Mouse (Mus musculus): Measurements from ENCODE around the gene Nlk.
"Not testable (repeated sequence)": the region's sequence is repeated elsewhere in the genome, so short reads cannot be mapped to it uniquely, and the experiment has no call there.

Nlk gene

DNA sequence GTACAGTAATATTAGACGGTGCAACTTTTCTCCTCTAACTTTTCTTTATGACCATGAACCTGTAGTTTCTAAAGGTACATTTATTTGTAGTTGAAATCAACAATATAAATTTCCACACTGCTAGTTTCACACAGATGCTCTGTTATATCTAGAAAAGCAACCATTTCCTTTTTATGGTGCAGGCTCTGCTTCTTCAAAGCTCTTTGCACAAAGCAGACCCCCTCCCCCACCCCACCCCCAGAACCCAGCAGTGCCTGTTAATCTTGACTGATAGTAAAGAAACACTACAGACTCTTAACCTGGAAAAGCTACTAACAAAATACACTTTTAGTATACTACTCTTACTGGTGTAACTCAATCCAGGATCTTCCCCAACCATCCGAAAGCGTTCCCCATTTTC, 6.6 kb downstream of the Nlk start:
- peak; percentile 52 for DNase-seq (ENCODE audit: low read depth)

DNA sequence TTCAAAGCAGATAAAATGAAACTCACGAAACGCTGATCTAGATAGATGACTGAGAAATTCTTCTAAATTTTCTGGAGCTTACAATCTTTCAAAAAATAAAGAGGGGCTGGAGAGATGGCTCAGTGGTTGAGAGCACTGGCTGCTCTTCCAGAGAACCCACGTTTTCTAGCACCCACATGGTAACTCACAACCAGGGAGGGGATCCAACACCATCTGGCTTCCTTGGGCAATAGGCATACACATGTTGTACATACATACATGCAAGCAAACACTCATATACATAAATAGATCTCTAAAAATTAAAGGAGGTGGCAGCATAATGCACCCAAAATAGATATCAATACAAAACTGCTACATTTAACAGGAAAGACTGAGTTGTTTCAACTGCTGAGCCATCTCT, 16.1 kb downstream of the Nlk start:
- DNase-seq (ENCODE audit: low read depth), result no peak

- DNase-seq (ENCODE audit: low read depth), result peak; percentile 40
Measured at GRCm38 (mm10) chr11:78678761-78679160, 18.4 kb downstream of the Nlk start.

GRCm38 (mm10) chr11:78668647-78669046, 28.5 kb downstream of the Nlk start:
- no peak for DNase-seq (ENCODE audit: low read depth)

DNA sequence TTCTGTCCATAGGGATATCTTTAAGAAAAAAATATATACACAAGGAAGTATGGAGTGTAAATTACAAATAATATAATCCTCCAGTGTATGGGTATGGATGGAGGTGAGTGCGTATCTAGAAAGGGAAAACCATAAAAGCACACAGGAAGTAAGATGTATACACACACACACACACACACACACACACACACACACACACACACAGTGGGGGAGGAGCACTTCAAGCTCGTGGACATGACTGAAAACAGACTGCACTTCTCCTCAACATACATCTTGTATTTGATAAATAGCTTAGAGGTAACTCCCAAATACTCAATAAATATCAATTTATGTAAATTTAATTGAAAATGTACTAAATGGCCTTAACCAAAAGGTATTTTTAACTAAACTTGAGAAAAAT, 32.3 kb downstream of the Nlk start:
- DNase-seq (ENCODE audit: low read depth), result no peak

DNA sequence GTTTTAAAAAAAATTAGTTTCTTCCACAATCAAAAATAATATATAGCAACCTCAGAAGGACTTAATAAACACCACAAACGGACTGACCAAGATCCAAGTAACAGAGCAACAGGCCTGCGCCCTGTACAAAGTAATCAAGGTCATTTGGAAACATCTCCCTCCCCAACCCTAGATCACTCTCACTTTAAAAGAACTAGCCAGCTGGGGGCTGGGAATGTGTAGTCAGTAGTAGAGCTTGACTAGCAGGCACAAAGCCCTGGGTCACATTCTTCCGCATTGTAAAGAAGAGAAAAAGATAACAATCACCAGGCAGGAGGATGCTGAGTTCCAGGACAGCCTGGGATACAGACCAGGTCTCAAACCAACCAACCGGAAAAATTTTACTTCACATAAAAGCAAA, 33.3 kb downstream of the Nlk start:
- no peak for DNase-seq (ENCODE audit: low read depth)

GRCm38 (mm10) chr11:78649143-78649542, 48.0 kb downstream of the Nlk start:
- no peak for DNase-seq (ENCODE audit: low read depth)

DNA sequence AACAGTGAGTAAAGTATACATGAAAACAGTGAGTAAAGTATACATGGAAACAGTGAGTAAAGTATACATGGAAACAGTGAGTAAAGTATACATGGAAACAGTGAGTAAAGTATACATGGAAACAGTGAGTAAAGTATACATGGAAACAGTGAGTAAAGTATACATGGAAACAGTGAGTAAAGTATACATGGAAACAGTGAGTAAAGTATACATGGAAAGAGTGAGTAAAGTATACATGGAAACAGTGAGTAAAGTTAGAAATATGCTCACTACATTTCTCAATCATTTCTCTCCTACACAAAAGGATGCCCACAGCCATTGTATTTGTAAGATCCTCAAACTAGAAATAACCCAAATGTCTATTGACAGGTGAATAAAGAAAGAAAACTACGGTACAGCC, 48.8 kb downstream of the Nlk start:
- DNase-seq (ENCODE audit: low read depth), result not testable (repeated sequence)

- no peak for DNase-seq (ENCODE audit: low read depth)
Measured at GRCm38 (mm10) chr11:78643746-78644145, 53.4 kb downstream of the Nlk start.

DNA sequence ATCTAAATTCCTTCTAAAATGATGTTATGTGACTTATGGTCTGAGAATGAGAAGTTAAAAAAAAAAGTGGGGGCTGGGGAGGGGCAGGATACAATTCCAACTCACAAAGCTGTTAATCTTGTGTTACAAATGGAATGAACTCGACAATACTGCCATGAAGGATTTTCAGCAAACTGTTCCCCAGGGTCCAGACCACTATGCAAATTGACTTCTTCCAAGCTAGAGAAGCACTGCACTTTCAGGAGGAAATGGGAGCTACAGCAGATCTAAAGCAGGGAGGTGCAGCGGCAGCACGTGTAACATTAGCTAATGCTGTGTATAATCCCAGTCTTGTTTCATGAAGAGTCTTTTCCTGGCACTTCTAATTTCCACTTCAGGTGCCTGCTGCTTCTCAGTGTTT, 55.0 kb downstream of the Nlk start:
- no peak for DNase-seq (ENCODE audit: low read depth)

GRCm38 (mm10) chr11:78641088-78641487, 56.1 kb downstream of the Nlk start:
- no peak for DNase-seq (ENCODE audit: low read depth)

DNA sequence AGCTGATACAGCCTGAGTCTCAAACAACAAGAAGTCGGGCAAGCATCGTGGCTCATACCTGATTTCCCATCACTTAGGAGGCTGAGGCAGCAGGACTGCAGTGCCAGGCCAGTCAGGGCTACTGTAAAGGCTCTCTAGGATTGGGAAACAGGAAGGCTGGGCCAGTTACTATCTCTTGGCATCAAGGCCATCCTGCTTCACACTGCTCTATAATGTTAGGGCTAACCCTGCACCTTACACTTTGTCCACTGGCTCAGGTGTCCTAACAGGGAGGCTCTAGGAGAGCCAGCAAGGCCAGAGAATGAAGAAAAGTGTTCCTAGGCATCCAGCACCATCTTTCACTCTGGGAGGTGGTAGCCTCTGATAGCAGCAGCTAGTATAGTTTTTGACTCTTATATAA, 64.4 kb downstream of the Nlk start:
- no peak for DNase-seq (ENCODE audit: low read depth)

DNA sequence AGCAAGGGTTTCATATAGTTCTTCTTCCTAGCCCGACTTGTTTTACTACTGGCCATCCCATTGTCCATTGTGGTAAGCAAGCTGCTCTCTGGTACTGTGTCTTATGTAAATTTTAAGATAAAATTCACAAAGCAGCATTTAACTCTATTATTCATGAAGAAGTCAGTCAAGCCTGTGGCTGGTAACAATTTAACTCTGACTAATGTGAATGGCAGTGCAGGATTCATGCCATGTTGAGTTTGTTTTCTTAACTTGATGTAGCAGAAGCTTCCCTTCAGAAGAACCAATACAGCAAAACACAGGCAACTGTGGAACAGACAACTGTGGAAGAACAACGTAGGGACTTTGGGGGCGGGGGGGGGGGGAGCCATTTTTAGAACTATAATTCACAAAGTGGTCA, 68.3 kb downstream of the Nlk start:
- no peak for DNase-seq (ENCODE audit: low read depth)

DNA sequence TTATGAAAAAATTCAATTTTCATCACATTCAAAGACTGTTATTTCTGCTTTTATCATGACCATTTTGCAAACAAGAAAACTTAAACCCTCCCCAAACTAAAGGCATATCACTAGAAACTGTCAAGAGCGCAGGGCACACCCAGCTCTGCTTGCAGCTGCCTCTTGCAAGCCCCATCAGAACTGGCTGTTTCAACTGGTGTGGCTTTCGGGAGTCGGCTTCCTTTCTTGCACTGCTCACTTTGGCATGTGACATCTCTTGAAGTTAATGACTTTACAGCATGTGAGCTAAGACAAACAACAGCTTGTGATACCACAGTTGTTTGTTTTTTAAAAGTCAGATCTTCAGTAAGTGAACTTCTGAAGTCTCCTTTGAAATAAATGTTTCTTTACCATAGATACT, 72.8 kb downstream of the Nlk start:
- peak; percentile 16 for DNase-seq (ENCODE audit: low read depth)

- DNase-seq (ENCODE audit: low read depth), result no peak
Measured at GRCm38 (mm10) chr11:78621926-78622325, 75.2 kb downstream of the Nlk start.

GRCm38 (mm10) chr11:78620179-78620578, 77.0 kb downstream of the Nlk start:
- DNase-seq (ENCODE audit: low read depth), result no peak

GRCm38 (mm10) chr11:78611273-78611672, 85.9 kb downstream of the Nlk start:
- no peak for DNase-seq (ENCODE audit: low read depth)

- DNase-seq (ENCODE audit: low read depth), result no peak
Measured at GRCm38 (mm10) chr11:78609657-78610056, 87.5 kb downstream of the Nlk start.

DNA sequence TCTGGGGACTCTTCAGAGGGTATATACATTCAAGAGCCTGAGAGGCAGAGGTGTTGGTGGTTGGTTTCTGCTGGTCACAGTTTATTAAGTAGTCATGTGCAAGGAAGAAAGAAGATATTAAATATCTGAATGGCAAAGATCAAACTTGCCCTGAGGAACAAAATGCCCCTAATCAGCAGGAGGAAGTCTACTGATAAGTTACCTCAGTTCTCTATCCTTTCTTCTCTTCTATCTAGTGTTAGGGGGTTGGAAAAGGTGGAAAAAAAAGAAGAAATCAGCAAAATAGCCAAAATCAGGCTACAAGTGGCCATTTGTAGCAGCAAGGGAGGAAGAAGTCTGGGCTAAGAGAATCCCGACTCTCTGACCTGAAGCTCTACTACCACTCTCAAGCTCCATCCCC, 92.3 kb downstream of the Nlk start:
- no peak for DNase-seq (ENCODE audit: low read depth)

- no peak for DNase-seq (ENCODE audit: low read depth)
Measured at GRCm38 (mm10) chr11:78602781-78603180, 94.4 kb downstream of the Nlk start.

GRCm38 (mm10) chr11:78600926-78601590, 96.1 kb downstream of the Nlk start:
- DNase-seq (ENCODE audit: low read depth), result peak; percentile 52

DNA sequence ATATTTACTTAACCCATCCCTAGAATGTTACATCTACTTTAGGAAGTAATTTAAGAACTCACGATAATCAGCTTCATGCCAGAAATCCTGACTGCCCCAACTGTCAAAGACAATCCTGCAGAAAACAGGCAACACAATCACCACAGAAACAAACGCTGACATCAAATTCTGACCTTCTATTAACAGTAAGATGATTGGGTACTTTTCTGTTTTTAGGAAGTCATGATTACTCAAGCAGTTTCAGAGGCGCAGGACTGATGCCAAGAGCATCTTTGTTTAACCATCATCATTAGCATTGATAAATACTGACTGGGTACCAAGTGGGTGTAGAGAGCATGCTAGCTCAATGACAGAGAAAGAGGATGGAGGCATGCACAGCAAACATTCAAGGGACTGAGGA, 96.7 kb downstream of the Nlk start:
- no peak for DNase-seq (ENCODE audit: low read depth)

DNA sequence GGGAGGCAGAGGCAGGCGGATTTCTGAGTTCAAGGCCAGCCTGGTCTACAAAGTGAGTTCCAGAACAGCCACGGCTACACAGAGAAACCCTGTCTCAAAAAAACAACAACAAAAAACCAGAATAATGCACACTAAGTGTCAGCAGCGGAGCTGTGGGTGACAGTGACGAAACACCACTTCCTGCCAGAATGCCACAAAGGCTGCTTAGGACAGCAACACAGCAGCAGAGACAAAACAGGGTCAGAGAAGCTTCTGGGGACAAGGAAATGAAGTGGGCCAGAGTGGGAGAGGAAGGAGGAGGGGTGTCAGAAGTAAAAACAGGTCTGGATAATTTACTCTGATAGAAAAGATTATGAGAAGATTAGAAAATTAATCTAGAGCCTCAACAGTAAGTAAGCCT, 97.1 kb downstream of the Nlk start:
- DNase-seq (ENCODE audit: low read depth), result peak; percentile 86

DNA sequence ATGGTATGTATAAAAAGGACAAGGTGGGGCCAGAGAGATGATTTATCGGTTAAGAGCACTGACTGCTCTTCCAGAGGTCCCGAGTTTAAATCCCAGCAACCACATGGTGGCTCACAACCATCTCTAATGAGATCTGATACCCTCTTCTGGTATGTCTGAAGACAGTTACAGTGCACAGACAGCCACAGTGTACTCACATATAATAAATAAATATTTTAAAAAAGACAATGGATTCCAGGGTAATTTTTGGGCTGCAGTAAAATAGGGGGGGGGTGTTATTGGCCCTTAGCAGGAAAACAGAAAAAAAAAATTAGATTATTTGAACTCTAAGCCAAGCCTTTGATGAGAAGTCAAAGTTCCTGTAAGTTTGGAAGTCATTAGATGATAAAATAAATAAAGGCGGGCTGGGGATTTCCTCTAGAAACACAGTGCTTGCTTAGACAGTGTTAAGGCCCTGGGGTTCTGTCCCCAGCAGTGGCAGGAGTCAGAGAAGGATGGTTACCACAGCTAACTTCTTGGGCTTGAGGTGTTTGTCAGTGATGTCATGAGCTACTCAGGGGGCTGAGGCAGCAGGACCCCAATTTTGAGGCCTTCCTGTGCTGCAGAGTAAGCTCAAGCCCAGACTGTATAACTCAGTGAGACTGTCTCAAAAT, 98.3 kb downstream of the Nlk start:
- DNase-seq (ENCODE audit: low read depth), result no peak
